In the genomic region with DNA sequence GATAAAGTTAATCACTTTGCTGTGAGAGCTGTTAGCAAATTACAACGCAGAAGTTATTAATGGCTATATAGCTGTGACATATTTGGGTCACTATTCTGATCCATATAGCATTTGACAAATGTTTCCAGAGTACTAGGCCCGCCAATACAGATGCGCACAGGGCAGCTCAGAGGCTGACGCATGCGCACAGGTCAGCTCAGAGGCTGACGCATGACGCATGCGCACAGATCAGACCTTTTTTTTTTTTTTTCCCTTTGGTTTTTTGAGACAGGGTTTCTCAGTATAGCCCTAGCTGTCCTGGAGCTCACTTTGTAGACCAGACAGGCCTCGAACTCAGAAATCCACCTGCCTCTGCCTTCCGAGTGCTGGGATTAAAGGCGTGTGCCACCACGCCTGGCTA, we compare ENCODE assay signal across 23 mouse cellular contexts. TPM values are rescaled to one million over a fixed set of nuclear protein-coding genes. Genes with fewer than 3 reads are reported as not detected.
DNase-seq lines count a peak whose midpoint lies in the region; ATAC-seq and TF ChIP-seq lines count a peak whose summit lies in the region.
"Had no signal": no experiment of that assay in that cellular context is flagged by ENCODE, and none has a peak within 500 bp of the region (broad histone marks: within the 10 kb centered on the region; RNA-seq: fewer than 3 reads in every experiment).

No protein-coding gene starts in this region.

- no peak for ATAC-seq in forebrain, embryonic 12.5 days (ENCODE audit: low FRiP score)
- ATAC-seq: activated CD4-positive, CD25-positive, alpha-beta regulatory T cell, adult 4 months; CD4-positive, CD25-positive, alpha-beta regulatory T cell, adult 4 months; forebrain, embryonic 14.5 days; forebrain, embryonic 16.5 days; Patski had no signal

- no peaks in the 10 kb centered on the region for H3K27me3 ChIP-seq in testis, adult 2 months (ENCODE audit: control insufficient read depth, insufficient read depth, low read length)
- no peaks in the 10 kb centered on the region for H3K27me3 ChIP-seq in forebrain, embryonic 12.5 days
- H3K27me3 ChIP-seq: embryonic facial prominence, embryonic 12.5 days; Patski had no signal

- 94% methylated on average over 12 of the region's 12 CpGs for WGBS in forebrain, embryonic 12.5 days

- H3K4me1 ChIP-seq in testis, adult 2 months (ENCODE audit: control insufficient read depth, insufficient read depth, low read length), result peaks cover 8% of the 10 kb centered on the region
- no peaks in the 10 kb centered on the region for H3K4me1 ChIP-seq in forebrain, embryonic 12.5 days

- no peak for TF ChIP-seq CTCF in testis, adult 2 months (IDR thresholded peaks at IDR 0.05; ENCODE audit: control insufficient read depth, insufficient read depth, insufficient replicate concordance, low read depth, low read length)

- H3K27ac ChIP-seq in testis, adult 2 months (ENCODE audit: control insufficient read depth, insufficient read depth, low read depth, low read length), result no peak overlapping the region
- no peak overlapping the region for H3K27ac ChIP-seq in forebrain, embryonic 12.5 days
- H3K27ac ChIP-seq: embryonic facial prominence, embryonic 10.5 days; embryonic facial prominence, embryonic 12.5 days had no signal

- H3K9me3 ChIP-seq in forebrain, embryonic 12.5 days, result no peaks in the 10 kb centered on the region
- H3K9me3 ChIP-seq: embryonic facial prominence, embryonic 10.5 days; embryonic facial prominence, embryonic 12.5 days had no signal

- H3K9ac ChIP-seq in forebrain, embryonic 12.5 days, result no peak overlapping the region
- H3K9ac ChIP-seq: embryonic facial prominence, embryonic 12.5 days had no signal

- no peak for TF ChIP-seq POLR2A in testis, adult 2 months (IDR thresholded peaks at IDR 0.05; ENCODE audit: control insufficient read depth, low read depth, low read length)

- H3K36me3 ChIP-seq in testis, adult 2 months (ENCODE audit: control insufficient read depth, insufficient read depth, low read length), result no peaks in the 10 kb centered on the region
- peaks cover 67% of the 10 kb centered on the region for H3K36me3 ChIP-seq in forebrain, embryonic 12.5 days (replicated peaks)
- H3K36me3 ChIP-seq: G1E had no signal

- no peak for DNase-seq in testis, postnatal 10 days (ENCODE audit: low spot score)
- DNase-seq in ES-CJ7 (ENCODE audit: low read depth, low spot score) (peak; percentile 32), R1 (ENCODE audit: low read depth, low spot score) (peak; percentile 72)
- no peak for DNase-seq in layer of hippocampus, postnatal 36 days
- no peak for DNase-seq in spleen, postnatal 14 days (ENCODE audit: low spot score in 2 of 2)
- DNase-seq: adrenal gland, adult 8-10 months; adrenal gland, postnatal 14 days; adrenal gland, postnatal 36 days; B cell, adult 2 months; cerebellum, adult 11-12 months; cerebellum, adult 2 months; cerebellum, adult 9-10 months; cerebellum, postnatal 25 days had no signal

- peak overlapping the region; percentile 71 for H3K4me3 ChIP-seq in testis, adult 2 months (ENCODE audit: control insufficient read depth, low read depth, low read length)
- no peak overlapping the region for H3K4me3 ChIP-seq in forebrain, embryonic 12.5 days (replicated peaks)
- H3K4me3 ChIP-seq: embryonic facial prominence, embryonic 10.5 days; embryonic facial prominence, embryonic 12.5 days had no signal

- H3K4me2 ChIP-seq in forebrain, embryonic 12.5 days, result no peak overlapping the region
- H3K4me2 ChIP-seq: embryonic facial prominence, embryonic 12.5 days had no signal

RNA-seq across cellular contexts. Expression of gene Evl, which starts 39.1 kb away (rescaled TPM):
- polyA plus RNA-seq in testis, adult 2 months (2012; rRNA removed), result 31.3 and 36.4 TPM in 2 replicates
- 121 and 124 TPM in 2 replicates for polyA plus RNA-seq in forebrain, embryonic 12.5 days (2016; fragmentation: Nextera tagmentation; extraction: Ambion mirVana)
- total RNA-seq in layer of hippocampus, postnatal 36 days (2021), result 100 to 1,000 TPM; 191 TPM
- total RNA-seq: G1E had no signal
- polyA plus RNA-seq: G1E had no signal

Comparison
In these comparisons a context has a peak if more than half of its experiments do, and no peak if none do; other contexts are left out.
1. DNase-seq: peak in ES-CJ7 (single experiment) and R1 (single experiment); none in testis, postnatal 10 days (single experiment), layer of hippocampus, postnatal 36 days (0 of 2) and spleen, postnatal 14 days (0 of 2).